Mouse (Mus musculus): ENCODE data around the gene Grik5.

Grik5 gene

GRCm38 (mm10) chr7:25030032-25030753, 42.0 kb downstream of the Grik5 start:
- peak; percentile 81 to 86 for DNase-seq

- DNase-seq, result no peak
Observed at GRCm38 (mm10) chr7:25026452-25026851, 45.7 kb downstream of the Grik5 start.

- DNase-seq, result peak; percentile 34 to 48
Observed at GRCm38 (mm10) chr7:25025855-25026439, 46.2 kb downstream of the Grik5 start.

GRCm38 (mm10) chr7:25011592-25011991, 60.6 kb downstream of the Grik5 start:
- no peak for DNase-seq

- DNase-seq, result peak; percentile 84 to 87
Observed at GRCm38 (mm10) chr7:25010090-25010913, 61.8 kb downstream of the Grik5 start.

GRCm38 (mm10) chr7:25009099-25009700, 62.9 kb downstream of the Grik5 start:
- DNase-seq, result peak; percentile 58 to 64

- peak; percentile 62 to 69 for DNase-seq
Observed at GRCm38 (mm10) chr7:25008635-25009034, 63.5 kb downstream of the Grik5 start.

GRCm38 (mm10) chr7:25007609-25008374, 64.4 kb downstream of the Grik5 start:
- DNase-seq, result peak; percentile 68 to 73

- DNase-seq, result peak in 1 of 2 experiments; percentile 17
Observed at GRCm38 (mm10) chr7:25006586-25007364, 65.4 kb downstream of the Grik5 start.

GRCm38 (mm10) chr7:25006171-25006570, 66.0 kb downstream of the Grik5 start:
- no peak for DNase-seq

- DNase-seq, result peak; percentile 87 to 96
Observed at GRCm38 (mm10) chr7:25005421-25006065, 66.6 kb downstream of the Grik5 start, which contains the start of gene Atp1a3. TSS of gene Atp1a3 (minus strand) at chr7:25005958.

GRCm38 (mm10) chr7:25004806-25005205, 67.3 kb downstream of the Grik5 start:
- DNase-seq, result peak; percentile 34 to 48

GRCm38 (mm10) chr7:25003820-25004388, 68.2 kb downstream of the Grik5 start:
- peak in 1 of 2 experiments; percentile 48 for DNase-seq

GRCm38 (mm10) chr7:25003291-25003690, 68.9 kb downstream of the Grik5 start:
- DNase-seq, result peak; percentile 42 to 60

GRCm38 (mm10) chr7:25000711-25001110, 71.4 kb downstream of the Grik5 start:
- DNase-seq, result no peak

GRCm38 (mm10) chr7:25000211-25000610, 71.9 kb downstream of the Grik5 start:
- DNase-seq, result no peak

- DNase-seq, result no peak
Observed at GRCm38 (mm10) chr7:24993081-24993480, 79.1 kb downstream of the Grik5 start.

- DNase-seq, result no peak
Observed at GRCm38 (mm10) chr7:24990478-24990877, 81.7 kb downstream of the Grik5 start.

GRCm38 (mm10) chr7:24987941-24988340, 84.2 kb downstream of the Grik5 start:
- no peak for DNase-seq

- DNase-seq, result no peak
Observed at GRCm38 (mm10) chr7:24985799-24986198, 86.3 kb downstream of the Grik5 start.

Data from cerebellum, postnatal 36 days (tissue).